Mouse (Mus musculus): ENCODE data around the gene Iqce.
"Not testable (repeated sequence)": the region's sequence is repeated elsewhere in the genome, so short reads cannot be mapped to it uniquely, and the experiment has no call there.

Iqce gene

GRCm38 (mm10) chr5:140704378-140705251, 2.4 kb upstream of the Iqce start, which contains the start of gene Brat1:
TSS of gene Brat1 (plus strand) at chr5:140705011.
- DNase-seq: peak; percentile 100

- DNase-seq: no peak
Observed at GRCm38 (mm10) chr5:140703480-140704377, 1.6 kb upstream of the Iqce start.

- DNase-seq: no peak
Observed at GRCm38 (mm10) chr5:140702618-140703175, 519 bp upstream of the Iqce start.

GRCm38 (mm10) chr5:140701661-140702060, 517 bp downstream of the Iqce start:
- DNase-seq: no peak

- no peak for DNase-seq
Observed at GRCm38 (mm10) chr5:140699776-140700175, 2.4 kb downstream of the Iqce start.

- no peak for DNase-seq
Observed at GRCm38 (mm10) chr5:140695987-140696386, 6.2 kb downstream of the Iqce start.

GRCm38 (mm10) chr5:140688434-140688833, 13.7 kb downstream of the Iqce start:
- no peak for DNase-seq

- no peak for DNase-seq
Observed at GRCm38 (mm10) chr5:140684343-140685148, 17.6 kb downstream of the Iqce start.

GRCm38 (mm10) chr5:140682113-140682512, 20.1 kb downstream of the Iqce start:
- DNase-seq: no peak

- no peak for DNase-seq
Observed at GRCm38 (mm10) chr5:140680950-140681349, 21.2 kb downstream of the Iqce start.

- DNase-seq: no peak
Observed at GRCm38 (mm10) chr5:140680051-140680450, 22.1 kb downstream of the Iqce start.

- DNase-seq: no peak
Observed at GRCm38 (mm10) chr5:140677137-140677536, 25.0 kb downstream of the Iqce start.

- DNase-seq: no peak
Observed at GRCm38 (mm10) chr5:140675640-140676039, 26.5 kb downstream of the Iqce start.

- no peak for DNase-seq
Observed at GRCm38 (mm10) chr5:140675079-140675478, 27.1 kb downstream of the Iqce start.

GRCm38 (mm10) chr5:140674036-140674435, 28.1 kb downstream of the Iqce start:
- DNase-seq: no peak

- DNase-seq: not testable (repeated sequence)
Observed at GRCm38 (mm10) chr5:140672603-140673002, 29.6 kb downstream of the Iqce start.

GRCm38 (mm10) chr5:140672115-140672514, 30.1 kb downstream of the Iqce start:
- no peak for DNase-seq

- peak; percentile 45 for DNase-seq
Observed at GRCm38 (mm10) chr5:140663621-140664180, 38.5 kb downstream of the Iqce start.

- peak; percentile 59 for DNase-seq
Observed at GRCm38 (mm10) chr5:140662741-140663592, 39.2 kb downstream of the Iqce start.

GRCm38 (mm10) chr5:140661875-140662643, 40.1 kb downstream of the Iqce start:
- DNase-seq: peak; percentile 75

Data from layer of hippocampus, adult 9-11 months (tissue).